Mouse (Mus musculus) hindbrain, embryonic 10.5 days (tissue): ENCODE results near the gene Cpm. TPM values are rescaled to one million over a fixed set of nuclear protein-coding genes. Genes with fewer than 3 reads are reported as not detected.

Source experiments
- DNase-seq: peaks from one replicate; pipeline ENCODE4 v3.0.0-alpha.2; 2017; ENCODE audit warnings: low spot score
- H3K27ac ChIP-seq: fragments of 300-500 bp; sonication (generic); 2 replicates; pipeline ENCODE4 v1.5.1; 2016; ENCODE audit warnings: mild to moderate bottlenecking, moderate library complexity
- H3K27me3 ChIP-seq: fragments of 300-500 bp; sonication (generic); 2 replicates; pipeline ENCODE4 v1.6.1; 2016; ENCODE audit warnings: mild to moderate bottlenecking; ENCODE audit not compliant: poor library complexity, insufficient read depth, severe bottlenecking
- H3K36me3 ChIP-seq: fragments of 300-500 bp; sonication (generic); 2 replicates; pipeline ENCODE4 v1.6.1; 2016; ENCODE audit warnings: mild to moderate bottlenecking, moderate library complexity
- H3K4me1 ChIP-seq: fragments of 300-500 bp; sonication (generic); replicated peaks from 2 replicates; pipeline ENCODE4 v1.6.1; 2016; ENCODE audit warnings: mild to moderate bottlenecking
- H3K4me3 ChIP-seq: fragments of 300-500 bp; sonication (generic); 2 replicates; pipeline ENCODE4 v1.5.1; 2016; ENCODE audit warnings: mild to moderate bottlenecking, moderate library complexity
- H3K9me3 ChIP-seq: fragments of 300-500 bp; sonication (generic); 2 replicates; pipeline ENCODE4 v1.6.1; 2016; ENCODE audit warnings: mild to moderate bottlenecking, moderate library complexity
- WGBS: fragments of 180-500 bp; shearing (Covaris S2); methylation state at CpG from one replicate; pipeline ENCODE4 v1.1.7; 2016; 5-methylcytosine and 5-hydroxymethylcytosine counted together
- polyA plus RNA-seq: library from polyadenylated mRNA; unstranded; fragments of >200 nt; fragmentation: Nextera tagmentation; extraction: Ambion mirVana; gene quantifications from 2 replicates; pipeline ENCODE4 v1.2.1, GENCODE M21; 2016

Gene Cpm
- polyA plus RNA-seq, 1 experiment from 2014 or later, result 5.9 TPM

GRCm38 (mm10) chr10:117630810-117631209 is 1.5 kb downstream of the Cpm start:
- DNase-seq, result no peak
- peaks cover 59% of the 10 kb centered on the region for H3K27me3 ChIP-seq
- no peaks in the 10 kb centered on the region for H3K9me3 ChIP-seq
- H3K4me3 ChIP-seq, result no peak overlapping the region
- no peaks in the 10 kb centered on the region for H3K36me3 ChIP-seq
- no peak overlapping the region for H3K27ac ChIP-seq
- WGBS, result 59% methylated on average over 2 of the region's 2 CpGs
- H3K4me1 ChIP-seq, result peaks cover 19% of the 10 kb centered on the region

GRCm38 (mm10) chr10:117631562-117632259 is 2.4 kb downstream of the Cpm start:
- H3K27ac ChIP-seq, result no peak overlapping the region
- 84% methylated on average over 16 of the region's 16 CpGs for WGBS
- DNase-seq, result no peak
- peaks cover 19% of the 10 kb centered on the region for H3K4me1 ChIP-seq
- H3K4me3 ChIP-seq, result no peak overlapping the region
- H3K9me3 ChIP-seq, result no peaks in the 10 kb centered on the region
- H3K27me3 ChIP-seq, result peaks cover 54% of the 10 kb centered on the region
- H3K36me3 ChIP-seq, result no peaks in the 10 kb centered on the region

GRCm38 (mm10) chr10:117632394-117632793 is 3.1 kb downstream of the Cpm start:
- peaks cover 48% of the 10 kb centered on the region for H3K27me3 ChIP-seq
- no peak overlapping the region for H3K27ac ChIP-seq
- no peaks in the 10 kb centered on the region for H3K36me3 ChIP-seq
- 84% methylated on average over 4 of the region's 4 CpGs for WGBS
- peaks cover 19% of the 10 kb centered on the region for H3K4me1 ChIP-seq
- no peak for DNase-seq
- no peaks in the 10 kb centered on the region for H3K9me3 ChIP-seq
- no peak overlapping the region for H3K4me3 ChIP-seq

- 86% methylated on average over 5 of the region's 5 CpGs for WGBS
- Histone ChIP-seq H3K4me3 (no peak overlapping the region), H3K4me1 (peaks cover 13% of the 10 kb centered on the region), H3K9me3 (no peaks in the 10 kb centered on the region), H3K36me3 (no peaks in the 10 kb centered on the region), H3K27me3 (peaks cover 35% of the 10 kb centered on the region), H3K27ac (no peak overlapping the region)
- no peak for DNase-seq
Measured at GRCm38 (mm10) chr10:117633564-117634208, 4.4 kb downstream of the Cpm start.

- 89% methylated on average over 10 of the region's 10 CpGs for WGBS
- peaks cover 27% of the 10 kb centered on the region for H3K27me3 ChIP-seq
- H3K4me3 ChIP-seq, result no peak overlapping the region
- H3K9me3 ChIP-seq, result no peaks in the 10 kb centered on the region
- H3K27ac ChIP-seq, result no peak overlapping the region
- H3K36me3 ChIP-seq, result no peaks in the 10 kb centered on the region
- H3K4me1 ChIP-seq, result peaks cover 5% of the 10 kb centered on the region
- no peak for DNase-seq
Measured at GRCm38 (mm10) chr10:117634323-117635030, 5.2 kb downstream of the Cpm start.

GRCm38 (mm10) chr10:117635078-117635771 is 5.9 kb downstream of the Cpm start:
- peaks cover 24% of the 10 kb centered on the region for H3K27me3 ChIP-seq
- H3K4me1 ChIP-seq, result 0 out of 2 replicates have a peak, but pooled peaks cover 5% of the 10 kb centered on the region
- H3K4me3 ChIP-seq, result no peak overlapping the region
- no peaks in the 10 kb centered on the region for H3K36me3 ChIP-seq
- DNase-seq, result no peak
- no peak overlapping the region for H3K27ac ChIP-seq
- no peaks in the 10 kb centered on the region for H3K9me3 ChIP-seq
- 97% methylated on average over 8 of the region's 8 CpGs for WGBS

GRCm38 (mm10) chr10:117635823-117636589 is 6.7 kb downstream of the Cpm start:
- peaks cover 6% of the 10 kb centered on the region; the same call in 1 of the 2 replicates for H3K4me1 ChIP-seq
- WGBS, result 85% methylated on average over 3 of the region's 3 CpGs
- no peak overlapping the region for H3K4me3 ChIP-seq
- no peak overlapping the region for H3K27ac ChIP-seq
- DNase-seq, result no peak
- no peaks in the 10 kb centered on the region for H3K36me3 ChIP-seq
- H3K9me3 ChIP-seq, result no peaks in the 10 kb centered on the region
- peaks cover 18% of the 10 kb centered on the region for H3K27me3 ChIP-seq

- Histone ChIP-seq H3K4me3 (no peak overlapping the region), H3K9me3 (no peaks in the 10 kb centered on the region), H3K27me3 (peaks cover 6% of the 10 kb centered on the region), H3K27ac (no peak overlapping the region), H3K4me1 (peaks cover 12% of the 10 kb centered on the region), H3K36me3 (no peaks in the 10 kb centered on the region)
- WGBS, result 76% methylated on average over 9 of the region's 9 CpGs
- DNase-seq, result no peak
Measured at GRCm38 (mm10) chr10:117637062-117637744, 7.9 kb downstream of the Cpm start.

- H3K4me1 ChIP-seq, result peaks cover 12% of the 10 kb centered on the region
- no peak overlapping the region for H3K4me3 ChIP-seq
- no peak for DNase-seq
- peaks cover 6% of the 10 kb centered on the region for H3K27me3 ChIP-seq
- no peaks in the 10 kb centered on the region for H3K36me3 ChIP-seq
- H3K9me3 ChIP-seq, result no peaks in the 10 kb centered on the region
- 77% methylated on average over 9 of the region's 9 CpGs for WGBS
- no peak overlapping the region for H3K27ac ChIP-seq
Measured at GRCm38 (mm10) chr10:117637745-117638577, 8.7 kb downstream of the Cpm start.

GRCm38 (mm10) chr10:117638578-117639220 is 9.4 kb downstream of the Cpm start:
- 93% methylated on average over 7 of the region's 7 CpGs for WGBS
- H3K4me3 ChIP-seq, result no peak overlapping the region
- no peak for DNase-seq
- H3K27me3 ChIP-seq, result peaks cover 6% of the 10 kb centered on the region
- H3K9me3 ChIP-seq, result no peaks in the 10 kb centered on the region
- peaks cover 12% of the 10 kb centered on the region for H3K4me1 ChIP-seq
- H3K27ac ChIP-seq, result no peak overlapping the region
- H3K36me3 ChIP-seq, result no peaks in the 10 kb centered on the region

- peaks cover 6% of the 10 kb centered on the region for H3K27me3 ChIP-seq
- H3K36me3 ChIP-seq, result no peaks in the 10 kb centered on the region
- peaks cover 12% of the 10 kb centered on the region for H3K4me1 ChIP-seq
- H3K4me3 ChIP-seq, result no peak overlapping the region
- WGBS, result 93% methylated on average over 8 of the region's 8 CpGs
- DNase-seq, result no peak
- no peaks in the 10 kb centered on the region for H3K9me3 ChIP-seq
- no peak overlapping the region for H3K27ac ChIP-seq
Measured at GRCm38 (mm10) chr10:117639221-117639599, 9.9 kb downstream of the Cpm start.
